Mouse (Mus musculus): ENCODE results near the gene Tsx. TPM values are rescaled to one million over a fixed set of nuclear protein-coding genes. Genes with fewer than 3 reads are reported as not detected.

The Tsx gene
- total RNA-seq, 2 experiments from 2014 or later: 0.60 TPM; not detected in 1

DNA sequence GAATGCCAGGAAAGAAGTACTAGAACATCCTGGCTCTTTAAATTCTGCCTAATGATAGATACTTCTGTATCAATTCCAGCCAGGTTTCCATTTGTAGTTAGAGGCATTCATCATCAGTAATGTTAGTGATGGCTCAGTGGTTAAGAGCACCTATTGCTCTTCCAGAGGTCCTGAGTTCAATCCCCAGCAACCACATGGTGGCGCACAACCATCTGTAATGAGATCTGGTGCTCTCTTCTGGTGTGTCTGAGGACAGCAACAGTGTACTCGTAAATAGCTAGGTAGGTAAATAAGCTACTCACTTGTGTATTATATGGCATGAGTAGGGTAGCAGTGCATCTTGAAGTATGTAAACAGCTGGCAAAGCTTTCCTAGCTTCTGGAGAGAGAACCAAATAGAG lies 54.7 kb downstream of the Tsx start:
- DNase-seq: no peak
- intact Hi-C loops (cut with DNase I): no loop called here

DNA sequence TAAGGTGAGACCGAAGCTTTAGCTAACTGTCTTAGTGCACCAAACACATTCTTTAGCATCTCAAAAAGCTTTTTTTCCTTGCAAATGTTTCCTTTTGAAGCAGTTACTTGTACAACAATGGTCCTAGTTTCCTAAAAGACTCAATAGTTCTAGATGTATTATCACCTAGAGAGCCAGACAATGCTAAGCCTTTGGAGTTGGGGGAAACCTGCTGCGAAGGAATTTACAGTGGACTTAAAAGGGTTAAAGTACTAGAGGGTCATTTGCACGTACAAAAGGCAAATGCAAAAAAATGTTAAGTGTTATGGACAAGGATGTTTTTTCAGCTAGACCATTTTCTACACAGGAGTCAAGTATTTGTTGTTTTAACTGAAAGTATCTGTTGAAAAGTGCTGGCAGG lies 58.1 kb downstream of the Tsx start:
- intact Hi-C loops (cut with DNase I): no loop called here
- DNase-seq: no peak

Other genes starting within 250 kb of the Tsx start
- 10 to 100 TPM; 45.5 to 49.3 TPM for gene Nap1l2, start 227.8 kb upstream of the Tsx start, total RNA-seq (2021)
- gene Cdx4, start 93.1 kb upstream of the Tsx start, total RNA-seq (2021): not detected
- gene Chic1, start 58.0 kb upstream of the Tsx start, total RNA-seq (2021): 1 to 10 TPM; 7.5 to 9.2 TPM
- not detected for gene Gm26992, start 7.5 kb downstream of the Tsx start, total RNA-seq (2021)
- gene Zcchc13, start 216.1 kb downstream of the Tsx start, total RNA-seq (2021): not detected

Measured in left cerebral cortex, postnatal 4 days (tissue).